Mouse (Mus musculus) embryonic fibroblast, embryonic 13.5 days (primary cell): Measurements from ENCODE around the gene Bcl2l14. TPM values are rescaled to one million over a fixed set of nuclear protein-coding genes. Genes with fewer than 3 reads are reported as not detected.

Experiments used
- H3K27ac ChIP-seq: 2 replicates; pipeline ENCODE4 v1.5.1; 2012; ENCODE audit warnings: low read length, control low read depth, inconsistent platforms; ENCODE audit not compliant: insufficient read depth
- H3K4me1 ChIP-seq: 2 replicates; pipeline ENCODE4 v1.6.1; 2011; ENCODE audit warnings: low read length; ENCODE audit not compliant: control insufficient read depth, insufficient read depth
- H3K4me3 ChIP-seq: 2 replicates; pipeline ENCODE4 v1.5.1; 2011; ENCODE audit warnings: mild to moderate bottlenecking, control low read depth, low read length; ENCODE audit not compliant: insufficient read depth
- CTCF ChIP-seq: IDR thresholded peaks from 2 replicates; pipeline ENCODE4 v1.5.1; 2011; ENCODE audit warnings: mild to moderate bottlenecking, control low read depth, low read length, moderate library complexity, borderline replicate concordance; ENCODE audit not compliant: insufficient read depth
- POLR2A ChIP-seq: IDR thresholded peaks from 2 replicates; pipeline ENCODE4 v1.6.1; 2011; ENCODE audit warnings: low read depth, mild to moderate bottlenecking, control low read depth, low read length, moderate library complexity
- polyA plus RNA-seq: library from polyadenylated mRNA; stranded (reverse); fragments of >200 nt; gene quantifications from 2 replicates; pipeline ENCODE4 v1.2.4, GENCODE M21; 2011; ENCODE audit warnings: low read depth; ENCODE audit not compliant: missing spikeins, insufficient read length

Bcl2l14 gene
- polyA plus RNA-seq, 1 experiment: not detected

DNA sequence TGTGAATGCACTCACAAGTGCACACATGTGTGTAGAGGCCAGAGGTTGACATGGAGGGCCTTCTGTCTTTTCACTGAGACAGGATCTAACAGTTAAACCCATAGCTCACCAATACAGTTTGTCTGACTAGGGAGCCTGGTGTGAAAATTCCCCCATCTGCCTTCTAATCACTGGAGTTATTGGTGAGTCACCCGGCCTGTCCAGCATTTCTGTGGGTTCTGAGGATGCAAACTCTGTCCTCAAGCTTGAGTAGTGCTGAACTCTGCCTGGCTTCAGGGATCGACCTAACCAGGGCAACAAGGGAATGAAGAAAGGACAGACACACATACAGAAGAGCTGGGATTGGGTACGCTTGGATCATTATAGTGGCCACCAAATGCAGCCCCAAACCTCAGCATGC is 45.6 kb downstream of the Bcl2l14 start:
- Histone ChIP-seq H3K27ac (peak overlapping the region; percentile 76), H3K4me1 (peaks cover 25% of the 10 kb centered on the region), H3K4me3 (no peak overlapping the region)
- no peak for TF ChIP-seq POLR2A
- TF ChIP-seq CTCF: no peak

DNA sequence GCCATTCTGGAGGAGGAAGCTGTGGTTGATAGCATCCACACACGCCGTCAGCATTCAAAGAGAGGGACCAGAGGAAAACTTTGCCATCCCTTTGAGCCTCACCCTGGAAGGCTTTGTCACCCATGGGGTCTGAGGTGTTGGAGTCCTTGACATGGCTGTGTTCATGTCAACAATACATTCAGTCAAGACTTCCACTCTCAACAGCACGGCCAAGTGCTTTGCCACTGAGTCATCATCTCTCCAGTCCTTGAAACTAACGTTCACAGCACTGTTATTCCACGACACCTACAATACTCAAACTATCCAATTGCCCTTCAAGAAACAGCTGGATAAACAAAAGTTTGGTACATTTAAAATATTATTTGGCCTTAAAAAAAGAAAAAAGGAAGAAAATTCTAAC is 46.1 kb downstream of the Bcl2l14 start:
- Histone ChIP-seq H3K4me1 (peaks cover 25% of the 10 kb centered on the region), H3K4me3 (no peak overlapping the region), H3K27ac (peak overlapping the region; percentile 76)
- TF ChIP-seq POLR2A: no peak
- no peak for TF ChIP-seq CTCF

DNA sequence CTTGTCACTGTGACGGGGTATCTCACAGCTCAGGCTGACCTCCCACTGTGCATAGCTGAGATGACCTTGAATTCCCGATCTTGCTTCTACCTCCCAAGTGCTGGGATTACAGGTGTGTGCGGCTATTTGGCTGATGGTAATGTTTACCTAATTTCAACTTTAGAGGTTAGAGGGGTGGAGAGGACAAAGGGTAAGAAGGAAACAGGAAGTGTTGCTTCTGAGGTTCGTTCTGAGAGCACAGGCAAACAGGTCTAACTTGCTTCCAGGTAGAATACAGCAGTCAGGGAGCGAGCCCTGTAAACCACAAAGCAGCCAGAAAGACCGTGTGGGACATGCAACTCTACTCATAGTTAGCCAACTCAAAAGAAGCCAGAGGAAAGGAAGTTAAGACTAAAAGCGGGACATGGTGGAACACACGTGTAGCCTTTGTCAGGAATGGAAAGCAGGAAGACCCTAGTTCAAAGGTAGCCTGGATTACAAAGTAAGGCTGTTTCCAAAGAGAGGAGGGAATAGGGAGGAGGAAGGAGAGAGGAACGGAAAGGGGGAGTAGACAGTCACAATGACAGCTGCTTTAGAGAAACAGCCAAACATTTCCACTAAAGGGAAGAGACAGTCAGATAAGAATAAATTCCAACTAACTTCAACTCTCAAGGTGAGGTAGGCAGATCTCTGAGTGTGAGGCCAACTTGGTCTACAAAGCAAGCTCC is 47.2 kb downstream of the Bcl2l14 start:
- no peak for TF ChIP-seq POLR2A
- no peak for TF ChIP-seq CTCF
- H3K27ac ChIP-seq: peak overlapping the region; percentile 93
- peaks cover 25% of the 10 kb centered on the region for H3K4me1 ChIP-seq
- no peak overlapping the region for H3K4me3 ChIP-seq

DNA sequence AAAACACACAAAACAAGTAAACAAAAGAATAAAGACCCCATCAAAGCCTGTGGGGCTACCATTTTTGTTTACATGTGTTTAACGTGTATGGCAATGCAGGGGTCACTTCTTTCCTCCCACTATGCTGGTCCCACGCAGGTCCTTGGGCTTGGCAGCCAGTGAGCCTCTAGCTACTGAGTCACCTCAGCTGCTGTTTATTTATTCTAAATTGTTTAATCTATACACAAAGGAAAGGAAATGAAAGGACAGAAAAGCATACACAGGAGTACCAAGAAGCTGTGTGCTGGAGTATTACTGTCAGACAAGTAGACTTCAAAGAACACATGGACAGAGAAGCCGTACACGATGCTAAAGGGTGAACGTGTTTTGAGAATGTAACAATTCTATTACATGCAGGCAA is 47.8 kb downstream of the Bcl2l14 start:
- TF ChIP-seq POLR2A: no peak
- TF ChIP-seq CTCF: no peak

DNA sequence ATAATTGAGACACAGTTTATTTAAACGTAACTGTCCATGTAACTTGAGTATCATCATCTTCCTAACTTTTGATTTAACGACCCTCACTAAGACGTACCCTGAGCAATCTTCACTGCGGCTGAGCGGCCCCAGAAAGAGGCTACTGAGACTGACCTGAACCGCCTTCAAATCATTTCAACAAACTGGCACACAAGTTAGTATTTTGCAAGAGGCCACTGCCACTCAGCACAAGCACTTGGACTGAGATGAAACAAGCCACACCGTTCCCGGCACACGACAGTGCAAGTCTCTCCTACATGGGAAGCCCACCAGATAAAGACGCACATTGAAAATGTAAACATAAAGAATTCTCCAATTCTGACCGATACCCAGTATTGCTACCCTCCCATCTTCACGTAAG is 52.3 kb downstream of the Bcl2l14 start:
- no peak for TF ChIP-seq CTCF
- no peak overlapping the region for H3K27ac ChIP-seq
- peaks cover 11% of the 10 kb centered on the region for H3K4me1 ChIP-seq
- no peak overlapping the region for H3K4me3 ChIP-seq

More for the DNA sequence above, 47.8 kb downstream of the Bcl2l14 start:
- Histone ChIP-seq H3K27ac (peak overlapping the region; percentile 93), H3K4me3 (no peak overlapping the region), H3K4me1 (peaks cover 25% of the 10 kb centered on the region)

DNA sequence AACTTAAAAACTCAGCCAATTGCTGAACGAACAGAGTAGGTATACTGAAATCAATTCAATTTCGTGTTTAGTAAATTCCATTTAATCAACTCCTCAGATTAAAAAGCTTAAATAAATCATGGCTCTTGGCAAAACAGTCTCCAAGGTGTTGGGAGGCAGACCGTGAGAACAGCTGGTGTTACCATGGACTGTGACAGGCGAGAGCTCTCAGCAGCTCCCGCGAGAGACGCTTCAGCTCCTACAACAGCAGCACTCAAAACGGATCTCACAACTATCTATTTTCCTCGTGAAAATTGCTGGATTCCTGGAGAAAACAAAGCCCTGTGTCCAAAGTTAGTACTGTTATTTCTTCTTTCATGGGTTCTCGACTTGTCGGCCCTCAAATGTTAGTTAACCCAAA is 53.8 kb downstream of the Bcl2l14 start:
- 0 out of 2 replicates have a peak, but pooled peaks cover 4% of the 10 kb centered on the region for H3K4me1 ChIP-seq
- H3K4me3 ChIP-seq: no peak overlapping the region
- peak overlapping the region; percentile 62 for H3K27ac ChIP-seq
- no peak for TF ChIP-seq POLR2A
- no peak for TF ChIP-seq CTCF

DNA sequence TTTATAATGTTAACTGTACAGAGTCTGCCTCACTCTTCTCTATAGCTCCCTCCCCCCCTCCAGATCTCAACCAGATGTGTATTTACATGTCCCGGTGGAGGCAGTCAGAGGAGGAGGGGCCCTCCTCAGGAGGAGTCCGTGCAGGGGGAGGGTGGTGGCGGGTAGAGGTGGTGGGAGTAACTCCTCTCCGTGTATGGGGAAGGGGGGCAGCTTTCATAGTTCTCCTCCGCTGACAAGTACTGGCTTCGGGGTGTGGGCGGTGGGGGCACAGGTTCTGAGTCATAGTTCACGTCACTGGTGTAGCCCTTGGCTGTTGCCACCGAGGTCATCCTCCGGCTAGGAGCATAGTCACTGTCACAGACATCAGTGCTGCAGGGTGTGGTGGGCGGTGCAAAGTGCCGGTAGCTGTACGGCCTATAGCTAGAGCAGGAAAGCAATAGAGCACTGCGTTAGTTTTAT is 54.6 kb downstream of the Bcl2l14 start:
- Histone ChIP-seq H3K4me1 (0 out of 2 replicates have a peak, but pooled peaks cover 4% of the 10 kb centered on the region), H3K4me3 (no peak overlapping the region), H3K27ac (peak overlapping the region; percentile 32)
- no peak for TF ChIP-seq CTCF
- TF ChIP-seq POLR2A: no peak

DNA sequence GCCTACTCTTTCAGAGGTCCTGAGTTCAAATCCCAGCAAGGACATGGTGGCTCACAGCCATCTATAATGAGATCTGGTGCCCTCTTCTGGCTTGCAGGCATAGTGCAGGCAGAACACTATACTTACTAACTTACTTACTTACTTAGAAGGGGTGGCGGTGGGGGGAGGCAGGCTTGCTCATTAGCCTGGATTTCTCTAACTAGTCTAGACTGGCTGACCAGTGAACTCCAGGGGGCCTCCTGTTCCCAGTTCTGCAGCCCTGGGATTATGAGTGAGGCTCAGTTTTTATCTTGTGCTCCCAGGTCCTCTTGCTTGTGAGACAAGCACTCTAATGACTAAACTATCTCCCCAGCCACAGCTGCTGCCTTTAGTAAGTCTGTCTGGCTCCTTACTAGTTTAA is 58.0 kb downstream of the Bcl2l14 start:
- TF ChIP-seq CTCF: 0 out of 2 replicates have a peak, but pooled peaks have one; percentile 19
- no peak for TF ChIP-seq POLR2A
- no peak overlapping the region for H3K27ac ChIP-seq
- H3K4me1 ChIP-seq: 0 out of 2 replicates have a peak, but pooled peaks cover 4% of the 10 kb centered on the region
- no peak overlapping the region for H3K4me3 ChIP-seq

DNA sequence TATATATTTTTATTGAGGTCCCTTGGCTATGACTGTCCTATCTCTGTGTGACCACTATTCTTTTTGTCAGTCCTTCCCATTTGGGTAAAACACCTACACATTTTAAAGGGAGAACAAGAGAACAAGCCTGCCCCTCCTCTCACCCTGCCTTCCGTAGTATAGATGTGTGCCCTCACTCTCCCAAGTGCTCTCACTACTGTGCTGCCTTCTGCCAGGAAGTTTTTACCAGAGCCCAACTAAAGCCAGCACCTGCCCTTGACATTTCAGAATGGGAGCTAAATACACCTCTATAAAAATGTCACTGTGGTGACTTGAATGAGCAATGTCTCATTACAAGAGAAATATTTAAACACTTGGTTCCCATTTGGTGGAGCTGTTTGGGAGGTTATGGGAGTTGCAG is 62.3 kb downstream of the Bcl2l14 start:
- no peak for TF ChIP-seq POLR2A
- no peak for TF ChIP-seq CTCF
- H3K27ac ChIP-seq: no peak overlapping the region
- H3K4me1 ChIP-seq: no peaks in the 10 kb centered on the region
- H3K4me3 ChIP-seq: no peak overlapping the region

DNA sequence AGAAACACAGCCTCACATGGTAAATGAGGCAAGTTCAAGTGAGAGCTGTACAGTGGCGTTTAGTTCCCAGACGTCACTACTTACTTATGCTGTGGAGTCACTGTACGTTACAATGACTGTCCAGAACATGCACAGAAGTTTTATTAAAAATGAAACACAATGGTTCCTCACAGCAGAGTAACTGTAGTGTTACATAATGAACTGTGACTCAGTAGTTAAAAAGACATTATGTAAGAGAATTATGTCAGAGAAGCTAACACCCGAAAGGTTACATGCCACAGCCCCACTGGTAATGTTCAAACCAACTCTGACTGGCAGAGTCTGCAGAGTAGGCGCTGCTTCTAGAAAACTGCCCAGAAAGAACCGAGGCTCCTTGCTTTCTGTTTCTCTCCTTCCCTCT is 65.1 kb downstream of the Bcl2l14 start:
- TF ChIP-seq CTCF: no peak
- TF ChIP-seq POLR2A: no peak

More for the DNA sequence above, 65.1 kb downstream of the Bcl2l14 start:
- H3K4me3 ChIP-seq: no peak overlapping the region
- no peak overlapping the region for H3K27ac ChIP-seq
- H3K4me1 ChIP-seq: no peaks in the 10 kb centered on the region
